Mouse (Mus musculus): ENCODE data around the gene Focad. TPM values are rescaled to one million over a fixed set of nuclear protein-coding genes. Genes with fewer than 3 reads are reported as not detected.
A peak's percentile ranks its signal among the peaks of the same experiment; 100 is the strongest.

The Focad gene
- total RNA-seq (2014; rRNA removed; ENCODE audit: low replicate concordance) (13.2 and 25.5 TPM in 2 replicates), polyA plus RNA-seq (2015; fragmentation: Nextera tagmentation; extraction: Ambion mirVana) (5.0 and 5.3 TPM in 2 replicates)

- peak within 1 kb of the TSS; percentile 63 for H3K27ac ChIP-seq (ENCODE audit: low read depth)
- peak within 1 kb of the TSS; percentile 75 for H3K9ac ChIP-seq (replicated peaks; ENCODE audit: low read depth, low read length)
- no peaks in the 10 kb centered on the region; the same call in 1 of the 2 replicates for H3K4me1 ChIP-seq (ENCODE audit: control insufficient read depth, insufficient read depth)
- peak; percentile 100 for ATAC-seq (ENCODE audit: insufficient read depth, low read depth)
- H3K9me3 ChIP-seq (replicated peaks; ENCODE audit: control insufficient read depth, low read length) = no peaks in the 10 kb centered on the region
- no peaks in the 10 kb centered on the region for H3K36me3 ChIP-seq (replicated peaks; ENCODE audit: control insufficient read depth, insufficient read depth, low read length)
- 1% methylated on average over 34 of the region's 34 CpGs for WGBS
- H3K27me3 ChIP-seq (ENCODE audit: control insufficient read depth, insufficient read depth, low read length) = no peaks in the 10 kb centered on the region
- TF ChIP-seq CTCF (IDR thresholded peaks at IDR 0.05; ENCODE audit: low read depth) (peak; percentile 1; the same call in 1 of the 2 replicates), EP300 (IDR thresholded peaks at IDR 0.05; ENCODE audit: low read depth) (no peak)
- H3K4me3 ChIP-seq (ENCODE audit: low read depth, low read length) = peak within 1 kb of the TSS; percentile 74
- H3K4me2 ChIP-seq (ENCODE audit: low read depth, low read length) = peak within 1 kb of the TSS; percentile 96
- DNase-seq (ENCODE audit: low spot score) = peak; percentile 95
Observed at GRCm38 (mm10) chr4:88094062-88094767, at the start of gene Focad. Gene Focad, plus strand, starts transcription at chr4:88094629.

GRCm38 (mm10) chr4:88045151-88045550 lies 49.3 kb upstream of the Focad start:
- ATAC-seq (ENCODE audit: insufficient read depth, low read depth) = no peak
- 76% methylated on average over 4 of the region's 4 CpGs for WGBS
- Histone ChIP-seq H3K9ac (replicated peaks; ENCODE audit: low read depth, low read length) (no peak overlapping the region), H3K27me3 (ENCODE audit: control insufficient read depth, insufficient read depth, low read length) (no peaks in the 10 kb centered on the region), H3K4me2 (ENCODE audit: low read depth, low read length) (no peak overlapping the region), H3K4me1 (ENCODE audit: control insufficient read depth, insufficient read depth) (no peaks in the 10 kb centered on the region), H3K9me3 (replicated peaks; ENCODE audit: control insufficient read depth, low read length) (no peaks in the 10 kb centered on the region), H3K27ac (ENCODE audit: low read depth) (no peak overlapping the region), H3K36me3 (replicated peaks; ENCODE audit: control insufficient read depth, insufficient read depth, low read length) (no peaks in the 10 kb centered on the region), H3K4me3 (ENCODE audit: low read depth, low read length) (no peak overlapping the region)
- no peak for DNase-seq (ENCODE audit: low spot score)
- no peak for TF ChIP-seq CTCF (IDR thresholded peaks at IDR 0.05; ENCODE audit: low read depth)
- TF ChIP-seq EP300 (IDR thresholded peaks at IDR 0.05; ENCODE audit: low read depth) = no peak

- TF ChIP-seq CTCF (IDR thresholded peaks at IDR 0.05; ENCODE audit: low read depth) = no peak
- no peak for TF ChIP-seq EP300 (IDR thresholded peaks at IDR 0.05; ENCODE audit: low read depth)
- no peaks in the 10 kb centered on the region for H3K36me3 ChIP-seq (replicated peaks; ENCODE audit: control insufficient read depth, insufficient read depth, low read length)
- H3K4me3 ChIP-seq (ENCODE audit: low read depth, low read length) = no peak overlapping the region
- H3K27me3 ChIP-seq (ENCODE audit: control insufficient read depth, insufficient read depth, low read length) = no peaks in the 10 kb centered on the region
- ATAC-seq (ENCODE audit: insufficient read depth, low read depth) = no peak
- H3K9me3 ChIP-seq (replicated peaks; ENCODE audit: control insufficient read depth, low read length) = no peaks in the 10 kb centered on the region
- no peaks in the 10 kb centered on the region for H3K4me1 ChIP-seq (ENCODE audit: control insufficient read depth, insufficient read depth)
- 60% methylated on average over 8 of the region's 8 CpGs for WGBS
- no peak for DNase-seq (ENCODE audit: low spot score)
- H3K27ac ChIP-seq (ENCODE audit: low read depth) = no peak overlapping the region
- no peak overlapping the region for H3K9ac ChIP-seq (replicated peaks; ENCODE audit: low read depth, low read length)
- H3K4me2 ChIP-seq (ENCODE audit: low read depth, low read length) = no peak overlapping the region
Observed at GRCm38 (mm10) chr4:88046280-88046679, 48.1 kb upstream of the Focad start.

GRCm38 (mm10) chr4:88075388-88075787 lies 19.0 kb upstream of the Focad start:
- H3K4me2 ChIP-seq (ENCODE audit: low read depth, low read length) = no peak overlapping the region
- DNase-seq (ENCODE audit: low spot score) = no peak
- H3K36me3 ChIP-seq (replicated peaks; ENCODE audit: control insufficient read depth, insufficient read depth, low read length) = no peaks in the 10 kb centered on the region
- ATAC-seq (ENCODE audit: insufficient read depth, low read depth) = no peak
- H3K9ac ChIP-seq (replicated peaks; ENCODE audit: low read depth, low read length) = no peak overlapping the region
- TF ChIP-seq EP300 (IDR thresholded peaks at IDR 0.05; ENCODE audit: low read depth) (no peak), CTCF (IDR thresholded peaks at IDR 0.05; ENCODE audit: low read depth) (no peak)
- no peaks in the 10 kb centered on the region for H3K27me3 ChIP-seq (ENCODE audit: control insufficient read depth, insufficient read depth, low read length)
- H3K4me1 ChIP-seq (ENCODE audit: control insufficient read depth, insufficient read depth) = no peaks in the 10 kb centered on the region
- no peaks in the 10 kb centered on the region for H3K9me3 ChIP-seq (replicated peaks; ENCODE audit: control insufficient read depth, low read length)
- no peak overlapping the region for H3K4me3 ChIP-seq (ENCODE audit: low read depth, low read length)
- no peak overlapping the region for H3K27ac ChIP-seq (ENCODE audit: low read depth)
- 79% methylated on average over 2 of the region's 2 CpGs for WGBS

DNA sequence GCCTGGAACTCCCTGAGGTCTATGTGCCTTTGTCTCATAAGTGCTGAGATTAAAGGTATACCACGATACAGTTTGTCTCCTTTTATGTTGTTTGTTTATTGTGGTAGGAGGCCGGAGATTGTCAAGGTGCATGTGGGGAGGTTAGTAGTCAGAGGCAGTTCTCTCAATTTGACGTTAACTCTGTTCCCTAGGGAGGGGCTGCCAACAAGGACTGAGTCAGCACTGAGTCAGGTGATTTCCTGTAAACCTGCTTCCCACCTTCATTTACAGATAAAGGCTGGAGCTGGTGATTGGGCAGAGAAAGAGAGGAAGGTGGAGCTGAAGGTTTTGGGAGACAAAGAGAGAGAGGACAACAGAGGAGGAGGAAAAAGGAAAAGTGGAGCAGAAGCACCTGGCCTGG lies 15.4 kb upstream of the Focad start:
- TF ChIP-seq EP300 (IDR thresholded peaks at IDR 0.05; ENCODE audit: low read depth) (no peak), CTCF (IDR thresholded peaks at IDR 0.05; ENCODE audit: low read depth) (no peak)
- no peaks in the 10 kb centered on the region for H3K27me3 ChIP-seq (ENCODE audit: control insufficient read depth, insufficient read depth, low read length)
- no peak overlapping the region for H3K27ac ChIP-seq (ENCODE audit: low read depth)
- H3K9ac ChIP-seq (replicated peaks; ENCODE audit: low read depth, low read length) = no peak overlapping the region
- DNase-seq (ENCODE audit: low spot score) (no peak), ATAC-seq (ENCODE audit: insufficient read depth, low read depth) (no peak)
- no peaks in the 10 kb centered on the region for H3K4me1 ChIP-seq (ENCODE audit: control insufficient read depth, insufficient read depth)
- no peaks in the 10 kb centered on the region for H3K36me3 ChIP-seq (replicated peaks; ENCODE audit: control insufficient read depth, insufficient read depth, low read length)
- no peak overlapping the region for H3K4me3 ChIP-seq (ENCODE audit: low read depth, low read length)
- H3K4me2 ChIP-seq (ENCODE audit: low read depth, low read length) = no peak overlapping the region
- 63% methylated on average over 3 of the region's 3 CpGs for WGBS
- no peaks in the 10 kb centered on the region for H3K9me3 ChIP-seq (replicated peaks; ENCODE audit: control insufficient read depth, low read length)
